Mouse (Mus musculus): ENCODE measurements around the gene Naa20. TPM values are rescaled to one million over a fixed set of nuclear protein-coding genes. Genes with fewer than 3 reads are reported as not detected.
"Not testable (repeated sequence)": the region's sequence is repeated elsewhere in the genome, so short reads cannot be mapped to it uniquely, and the experiment has no call there.

Gene Naa20
- polyA plus RNA-seq, 1 experiment from 2014 or later: 79.1 TPM

DNA sequence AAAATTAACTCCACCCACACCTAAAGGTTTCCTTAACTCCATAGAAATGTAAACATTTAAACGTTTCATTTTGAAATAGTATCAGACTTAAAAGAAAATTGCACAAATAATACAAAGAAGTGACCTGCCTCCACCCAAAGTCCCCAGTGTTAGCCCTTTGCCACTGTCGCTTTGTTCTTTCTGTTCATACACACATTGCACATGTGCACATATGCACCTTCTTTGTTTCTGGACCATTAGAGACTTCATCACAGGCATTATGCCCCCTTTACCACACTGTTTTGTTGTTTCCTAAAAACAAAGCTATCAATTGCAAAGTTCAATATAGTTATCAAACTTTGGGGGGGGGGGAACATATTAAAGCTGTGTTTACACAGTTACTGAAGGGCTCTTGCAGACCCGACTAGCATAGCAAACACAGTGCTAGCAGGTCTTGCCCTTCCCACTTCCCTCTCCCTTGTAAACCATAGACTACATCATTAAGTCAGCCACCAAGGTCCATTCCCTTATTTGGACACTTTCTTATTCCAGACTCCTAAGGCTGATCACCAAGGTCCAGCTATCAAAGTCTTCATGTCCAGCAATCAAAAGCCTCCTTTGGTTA, 26.9 kb upstream of the Naa20 start:
- H3K27ac ChIP-seq: no peak overlapping the region
- 78% methylated on average over 3 of the region's 3 CpGs for WGBS (ENCODE audit: missing documents)
- no peak overlapping the region for H3K4me3 ChIP-seq (ENCODE audit: inconsistent target)
- H3K79me2 ChIP-seq (ENCODE audit: inconsistent target): peaks cover 98% of the 10 kb centered on the region
- peaks cover 54% of the 10 kb centered on the region for H3K36me3 ChIP-seq (ENCODE audit: inconsistent target)

DNA sequence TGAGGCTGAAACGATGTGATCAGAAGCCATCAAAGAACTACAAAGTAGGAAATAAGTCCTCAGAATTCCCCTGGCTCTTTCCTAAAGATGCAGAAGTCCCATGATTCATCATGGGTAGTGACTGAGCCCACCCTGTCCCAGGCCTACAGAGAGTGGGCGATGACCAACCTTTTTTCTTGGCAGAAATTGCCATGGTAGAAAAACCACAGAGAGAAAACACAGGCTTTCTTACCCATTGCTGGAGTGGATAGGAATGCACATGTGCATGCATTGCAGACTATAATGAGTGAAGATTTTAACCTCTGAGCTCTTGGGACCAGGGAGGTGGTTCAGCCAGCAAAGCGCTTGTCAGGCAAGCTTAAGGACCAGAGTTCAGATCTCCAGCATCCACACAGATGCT, 24.7 kb upstream of the Naa20 start:
- WGBS (ENCODE audit: missing documents): 93% methylated on average over 3 of the region's 3 CpGs

GRCm38 (mm10) chr2:145880887-145881747, 20.8 kb upstream of the Naa20 start:
- 66% methylated on average over 11 of the region's 11 CpGs for WGBS (ENCODE audit: missing documents)
- Histone ChIP-seq H3K79me2 (ENCODE audit: inconsistent target) (peaks cover 86% of the 10 kb centered on the region), H3K4me3 (ENCODE audit: inconsistent target) (no peak overlapping the region), H3K36me3 (ENCODE audit: inconsistent target) (peaks cover 64% of the 10 kb centered on the region), H3K27ac (peak overlapping the region; percentile 63)

More for the DNA sequence above, 24.7 kb upstream of the Naa20 start:
- Histone ChIP-seq H3K36me3 (ENCODE audit: inconsistent target) (peaks cover 61% of the 10 kb centered on the region), H3K27ac (no peak overlapping the region), H3K4me3 (ENCODE audit: inconsistent target) (no peak overlapping the region), H3K79me2 (ENCODE audit: inconsistent target) (peaks cover 97% of the 10 kb centered on the region)

DNA sequence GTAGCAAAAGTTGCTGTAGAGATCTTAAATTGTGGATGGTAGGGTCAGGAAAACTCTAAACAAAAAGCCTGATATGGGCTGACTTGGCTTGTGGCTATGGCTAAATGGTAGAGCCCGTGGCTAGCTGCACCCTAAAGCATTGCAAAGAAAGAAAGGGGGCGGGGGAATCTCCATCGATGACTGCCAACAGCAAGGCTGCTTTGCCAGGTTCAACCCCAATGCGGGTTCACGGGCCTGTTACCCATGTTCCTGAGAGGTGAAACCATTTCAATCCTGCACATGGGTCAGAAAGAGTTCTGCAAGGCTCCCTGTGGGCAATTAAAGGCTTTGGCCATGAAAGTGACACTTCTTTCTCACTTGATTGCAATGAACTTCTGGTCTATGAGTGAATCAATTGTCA, 20.0 kb upstream of the Naa20 start:
- Histone ChIP-seq H3K4me3 (ENCODE audit: inconsistent target) (no peak overlapping the region), H3K79me2 (ENCODE audit: inconsistent target) (peaks cover 83% of the 10 kb centered on the region), H3K27ac (peak overlapping the region; percentile 63), H3K36me3 (ENCODE audit: inconsistent target) (peaks cover 61% of the 10 kb centered on the region)
- WGBS (ENCODE audit: missing documents): 100% methylated on average over 4 of the region's 5 CpGs

DNA sequence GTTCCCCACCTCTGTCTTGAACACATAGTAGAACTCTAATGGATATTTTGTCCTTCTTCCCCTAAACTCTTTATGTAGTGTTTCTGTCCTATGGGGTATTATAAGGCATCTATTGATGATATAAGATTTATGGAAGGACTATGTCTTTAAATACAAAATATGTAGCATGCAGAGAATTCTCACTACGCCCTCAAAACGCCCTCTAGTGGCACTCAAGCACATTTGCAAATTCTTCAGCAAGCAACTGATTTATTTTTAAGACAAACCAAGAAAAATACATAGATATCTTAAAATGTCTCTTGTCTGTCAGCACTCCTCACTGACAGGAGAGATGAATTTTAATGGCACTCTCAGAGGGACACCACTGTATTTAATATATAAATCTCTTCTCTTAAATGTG, 19.5 kb upstream of the Naa20 start:
- Histone ChIP-seq H3K27ac (peak overlapping the region; percentile 99), H3K4me3 (ENCODE audit: inconsistent target) (no peak overlapping the region), H3K36me3 (ENCODE audit: inconsistent target) (peaks cover 59% of the 10 kb centered on the region), H3K79me2 (ENCODE audit: inconsistent target) (peaks cover 78% of the 10 kb centered on the region)
- 11% methylated on average over 2 of the region's 2 CpGs for WGBS (ENCODE audit: missing documents)

GRCm38 (mm10) chr2:145884036-145884912, 17.6 kb upstream of the Naa20 start:
- Histone ChIP-seq H3K4me3 (ENCODE audit: inconsistent target) (no peak overlapping the region), H3K27ac (peak overlapping the region; percentile 99), H3K79me2 (ENCODE audit: inconsistent target) (peaks cover 59% of the 10 kb centered on the region), H3K36me3 (ENCODE audit: inconsistent target) (peaks cover 40% of the 10 kb centered on the region)
- 45% methylated on average over 17 of the region's 17 CpGs for whole genome bisulfite sequencing (ENCODE audit: missing documents)

- peak overlapping the region; percentile 99 for H3K27ac ChIP-seq
- H3K36me3 ChIP-seq (ENCODE audit: inconsistent target): peaks cover 32% of the 10 kb centered on the region
- peaks cover 53% of the 10 kb centered on the region for H3K79me2 ChIP-seq (ENCODE audit: inconsistent target)
- whole genome bisulfite sequencing (ENCODE audit: missing documents): 66% methylated on average over 14 of the region's 14 CpGs
- no peak overlapping the region for H3K4me3 ChIP-seq (ENCODE audit: inconsistent target)
Measured at GRCm38 (mm10) chr2:145884913-145885785, 16.8 kb upstream of the Naa20 start.

- H3K36me3 ChIP-seq (ENCODE audit: inconsistent target): peaks cover 23% of the 10 kb centered on the region
- WGBS (ENCODE audit: missing documents): 16% methylated on average over 14 of the region's 14 CpGs
- H3K4me3 ChIP-seq (ENCODE audit: inconsistent target): no peak overlapping the region
- H3K27ac ChIP-seq: peak overlapping the region; percentile 99
- H3K79me2 ChIP-seq (ENCODE audit: inconsistent target): peaks cover 24% of the 10 kb centered on the region
Measured at GRCm38 (mm10) chr2:145887937-145888765, 13.7 kb upstream of the Naa20 start.

- no peak overlapping the region for H3K4me3 ChIP-seq (ENCODE audit: inconsistent target)
- 58% methylated on average over 6 of the region's 6 CpGs for WGBS (ENCODE audit: missing documents)
- H3K79me2 ChIP-seq (ENCODE audit: inconsistent target): peaks cover 17% of the 10 kb centered on the region; the same call in 1 of the 2 replicates
- peak overlapping the region; percentile 99 for H3K27ac ChIP-seq
- peaks cover 19% of the 10 kb centered on the region for H3K36me3 ChIP-seq (ENCODE audit: inconsistent target)
Measured at GRCm38 (mm10) chr2:145888766-145889480, 13.0 kb upstream of the Naa20 start.

- H3K27ac ChIP-seq: peak overlapping the region; percentile 99
- no peak overlapping the region for H3K4me3 ChIP-seq (ENCODE audit: inconsistent target)
- 60% methylated on average over 2 of the region's 2 CpGs for WGBS (ENCODE audit: missing documents)
- H3K79me2 ChIP-seq (ENCODE audit: inconsistent target): peaks cover 11% of the 10 kb centered on the region; the same call in 1 of the 2 replicates
- peaks cover 13% of the 10 kb centered on the region for H3K36me3 ChIP-seq (ENCODE audit: inconsistent target)
Measured at GRCm38 (mm10) chr2:145890571-145890970, 11.3 kb upstream of the Naa20 start.

- H3K79me2 ChIP-seq (ENCODE audit: inconsistent target): no peaks in the 10 kb centered on the region
- 89% methylated on average over 6 of the region's 6 CpGs for WGBS (ENCODE audit: missing documents)
- H3K27ac ChIP-seq: no peak overlapping the region
- H3K4me3 ChIP-seq (ENCODE audit: inconsistent target): no peak overlapping the region
- no peaks in the 10 kb centered on the region for H3K36me3 ChIP-seq (ENCODE audit: inconsistent target)
Measured at GRCm38 (mm10) chr2:145893756-145894155, 8.1 kb upstream of the Naa20 start.

DNA sequence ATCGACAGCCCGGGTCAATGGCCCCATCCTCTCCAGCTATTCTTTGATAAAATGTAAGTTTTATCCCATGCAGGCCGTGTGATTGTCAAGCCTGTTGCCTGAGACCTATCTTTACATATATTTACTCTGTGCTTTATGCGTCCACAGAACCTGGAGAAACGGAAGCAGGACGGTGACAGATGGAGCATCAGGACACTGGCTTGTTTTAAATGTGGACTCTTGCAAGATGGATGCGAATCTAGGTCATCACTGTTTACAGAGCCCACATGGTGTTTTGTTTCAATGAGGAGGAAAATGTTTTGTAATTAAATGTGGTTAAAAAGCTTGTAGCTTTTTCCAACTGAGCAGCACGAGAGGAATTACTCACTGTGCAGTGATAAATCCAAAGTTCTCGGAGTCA, 3.8 kb upstream of the Naa20 start:
- Histone ChIP-seq H3K4me3 (ENCODE audit: inconsistent target) (no peak overlapping the region), H3K79me2 (ENCODE audit: inconsistent target) (no peaks in the 10 kb centered on the region), H3K27ac (no peak overlapping the region), H3K36me3 (ENCODE audit: inconsistent target) (no peaks in the 10 kb centered on the region)
- 89% methylated on average over 9 of the region's 9 CpGs for WGBS (ENCODE audit: missing documents)

DNA sequence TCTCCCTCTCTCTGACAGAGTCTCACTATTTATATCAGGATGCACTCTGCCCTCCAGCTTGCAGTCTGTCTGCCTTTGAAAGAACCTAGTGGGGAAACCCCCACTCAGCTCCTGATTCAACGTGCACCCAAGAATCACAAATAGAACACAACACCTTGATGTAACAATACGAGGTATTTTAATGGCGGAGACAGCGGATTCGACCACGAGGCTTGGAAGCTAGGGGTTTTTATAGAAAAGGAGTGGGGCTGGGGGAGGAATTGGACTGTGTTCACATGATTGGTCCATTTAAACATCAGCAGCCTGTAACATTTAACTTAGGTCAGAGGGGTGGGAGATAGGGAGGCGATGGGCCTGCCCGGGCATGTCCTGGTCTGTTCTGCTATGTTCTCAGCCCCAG, 1.6 kb upstream of the Naa20 start:
- H3K27ac ChIP-seq: not testable (repeated sequence)
- WGBS (ENCODE audit: missing documents): 89% methylated on average over 6 of the region's 8 CpGs

More for the DNA sequence above, 1.6 kb upstream of the Naa20 start:
- H3K36me3 ChIP-seq (ENCODE audit: inconsistent target); H3K4me3 ChIP-seq (ENCODE audit: inconsistent target): not testable (repeated sequence)
- H3K79me2 ChIP-seq (ENCODE audit: inconsistent target): peaks cover 20% of the 10 kb centered on the region

Measured in macrophage (primary cell).